Mouse (Mus musculus): ENCODE measurements around the gene Ccl2.
A peak's percentile ranks its signal among the peaks of the same experiment; 100 is the strongest.

Ccl2 gene

GRCm38 (mm10) chr11:82035857-82036256, 486 bp downstream of the Ccl2 start:
- no peak for DNase-seq (ENCODE audit: low read depth)

GRCm38 (mm10) chr11:82038535-82038934, 3.2 kb downstream of the Ccl2 start, which contains the start of gene Gm17268:
TSS of gene Gm17268 (minus strand) at chr11:82038562.
- no peak for DNase-seq (ENCODE audit: low read depth)

GRCm38 (mm10) chr11:82039132-82039660, 3.8 kb downstream of the Ccl2 start:
- no peak for DNase-seq (ENCODE audit: low read depth)

GRCm38 (mm10) chr11:82041671-82042080, 6.3 kb downstream of the Ccl2 start:
- DNase-seq (ENCODE audit: low read depth): no peak

- peak; percentile 69 for DNase-seq (ENCODE audit: low read depth)
Measured at GRCm38 (mm10) chr11:82045471-82045870, 10.1 kb downstream of the Ccl2 start, which contains the start of gene Ccl7. TSS of gene Ccl7 (plus strand) at chr11:82045712.

- DNase-seq (ENCODE audit: low read depth): no peak
Measured at GRCm38 (mm10) chr11:82047746-82048415, 12.5 kb downstream of the Ccl2 start.

- DNase-seq (ENCODE audit: low read depth): no peak
Measured at GRCm38 (mm10) chr11:82053849-82054248, 18.5 kb downstream of the Ccl2 start.

- no peak for DNase-seq (ENCODE audit: low read depth)
Measured at GRCm38 (mm10) chr11:82057646-82058045, 22.3 kb downstream of the Ccl2 start, which contains the start of gene Ccl11. TSS of gene Ccl11 (plus strand) at chr11:82057823.

- no peak for DNase-seq (ENCODE audit: low read depth)
Measured at GRCm38 (mm10) chr11:82062226-82062625, 26.9 kb downstream of the Ccl2 start.

GRCm38 (mm10) chr11:82063454-82063853, 28.1 kb downstream of the Ccl2 start:
- no peak for DNase-seq (ENCODE audit: low read depth)

- DNase-seq (ENCODE audit: low read depth): no peak
Measured at GRCm38 (mm10) chr11:82066953-82067571, 31.7 kb downstream of the Ccl2 start.

GRCm38 (mm10) chr11:82071076-82071475, 35.7 kb downstream of the Ccl2 start:
- DNase-seq (ENCODE audit: low read depth): no peak

GRCm38 (mm10) chr11:82072374-82072773, 37.0 kb downstream of the Ccl2 start:
- DNase-seq (ENCODE audit: low read depth): no peak

GRCm38 (mm10) chr11:82072984-82073383, 37.6 kb downstream of the Ccl2 start:
- no peak for DNase-seq (ENCODE audit: low read depth)

GRCm38 (mm10) chr11:82073686-82074085, 38.3 kb downstream of the Ccl2 start:
- DNase-seq (ENCODE audit: low read depth): no peak

GRCm38 (mm10) chr11:82077031-82077430, 41.7 kb downstream of the Ccl2 start:
- no peak for DNase-seq (ENCODE audit: low read depth)

- no peak for DNase-seq (ENCODE audit: low read depth)
Measured at GRCm38 (mm10) chr11:82078136-82078730, 42.9 kb downstream of the Ccl2 start.

GRCm38 (mm10) chr11:82080865-82081264, 45.5 kb downstream of the Ccl2 start:
- DNase-seq (ENCODE audit: low read depth): no peak

- no peak for DNase-seq (ENCODE audit: low read depth)
Measured at GRCm38 (mm10) chr11:82084360-82084759, 49.0 kb downstream of the Ccl2 start.
